Mouse (Mus musculus): ENCODE data around the gene Vmn1r184. TPM values are rescaled to one million over a fixed set of nuclear protein-coding genes. Genes with fewer than 3 reads are reported as not detected.
"Not testable (repeated sequence)": the region's sequence is repeated elsewhere in the genome, so short reads cannot be mapped to it uniquely, and the experiment has no call there.

Vmn1r184 gene
- total RNA-seq (2021) = not detected
- long read RNA-seq, experiment 1 = 0 reads
- long read RNA-seq, experiment 2 = 0 reads

GRCm38 (mm10) chr7:26260034-26260433 is at the start of gene Vmn1r184:
Gene Vmn1r184, plus strand, starts transcription at chr7:26260334.
- not testable (repeated sequence) for DNase-seq (ENCODE audit: low spot score in 2 of 2)

DNA sequence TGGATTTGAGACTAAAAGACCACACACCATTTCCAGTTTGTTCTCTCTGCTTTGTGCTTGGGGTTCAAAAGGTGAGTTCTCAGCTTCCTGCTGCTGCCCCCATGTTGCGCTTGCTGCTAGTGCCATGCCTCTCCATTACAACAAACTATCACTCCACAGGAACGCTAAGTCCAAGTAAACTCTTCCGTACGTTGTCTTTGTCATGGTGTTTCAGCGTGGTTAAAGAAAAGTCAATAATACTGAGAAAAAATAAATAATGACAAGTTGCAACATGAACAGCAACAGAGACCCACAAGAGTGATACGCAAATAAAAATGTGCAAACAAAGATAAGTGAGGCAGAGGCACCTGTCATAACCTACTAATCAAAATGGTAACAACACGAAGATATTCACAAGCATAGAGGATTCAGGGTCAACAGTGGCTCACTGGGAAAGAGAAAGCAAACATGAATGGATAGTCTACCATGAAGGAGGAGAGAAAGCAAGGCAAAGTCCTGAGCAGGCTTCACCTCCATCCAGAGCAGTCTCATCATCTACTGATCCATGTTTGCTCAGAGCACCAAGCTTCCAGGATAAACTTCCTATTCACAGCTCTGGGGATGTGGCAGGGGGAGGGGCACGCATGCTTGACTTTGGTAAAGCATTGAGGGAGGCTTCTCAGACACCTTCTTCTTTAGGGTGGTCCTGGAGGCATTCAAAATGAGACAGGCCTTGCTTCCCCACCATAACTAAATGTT is 43.5 kb downstream of the Vmn1r184 start:
- DNase-seq (ENCODE audit: low spot score in 2 of 2) = not testable (repeated sequence)

- DNase-seq (ENCODE audit: low spot score in 2 of 2) = not testable (repeated sequence)
Measured at GRCm38 (mm10) chr7:26306926-26307325, 46.8 kb downstream of the Vmn1r184 start, which contains the start of gene Cyp2a4. Gene Cyp2a4, plus strand, starts transcription at chr7:26307169.

- not testable (repeated sequence) for DNase-seq (ENCODE audit: low spot score in 2 of 2)
Measured at GRCm38 (mm10) chr7:26311786-26312185, 51.7 kb downstream of the Vmn1r184 start.

GRCm38 (mm10) chr7:26315194-26315593 is 55.1 kb downstream of the Vmn1r184 start:
- not testable (repeated sequence) for DNase-seq (ENCODE audit: low spot score in 2 of 2)

- not testable (repeated sequence) for DNase-seq (ENCODE audit: low spot score in 2 of 2)
Measured at GRCm38 (mm10) chr7:26315809-26316208, 55.7 kb downstream of the Vmn1r184 start.

Other genes with a start within 250 kb of the Vmn1r184 start
- 1 to 10 TPM in 1 of 2 experiments, under 1 TPM in 1; 0.61 to 1.3 TPM for gene Cyp2b13, start 198.8 kb upstream of the Vmn1r184 start, total RNA-seq (2021)
- gene Cyp2b9, start 86.9 kb upstream of the Vmn1r184 start, total RNA-seq (2021) = not detected
- gene Cyp2a4, start 46.8 kb downstream of the Vmn1r184 start, total RNA-seq (2021) = under 1 TPM; 0.29 to 0.50 TPM
- gene Nlrp9c, start 143.4 kb downstream of the Vmn1r184 start, total RNA-seq (2021) = not detected
- not detected for gene Nlrp4a, start 174.8 kb downstream of the Vmn1r184 start, total RNA-seq (2021)

All from adrenal gland, adult 18-20 months (tissue).